Mouse (Mus musculus): ENCODE data around the gene Gpr35. TPM values are rescaled to one million over a fixed set of nuclear protein-coding genes. Genes with fewer than 3 reads are reported as not detected.

Gene Gpr35
- polyA plus RNA-seq, 1 experiment, result 0.62 TPM

DNA sequence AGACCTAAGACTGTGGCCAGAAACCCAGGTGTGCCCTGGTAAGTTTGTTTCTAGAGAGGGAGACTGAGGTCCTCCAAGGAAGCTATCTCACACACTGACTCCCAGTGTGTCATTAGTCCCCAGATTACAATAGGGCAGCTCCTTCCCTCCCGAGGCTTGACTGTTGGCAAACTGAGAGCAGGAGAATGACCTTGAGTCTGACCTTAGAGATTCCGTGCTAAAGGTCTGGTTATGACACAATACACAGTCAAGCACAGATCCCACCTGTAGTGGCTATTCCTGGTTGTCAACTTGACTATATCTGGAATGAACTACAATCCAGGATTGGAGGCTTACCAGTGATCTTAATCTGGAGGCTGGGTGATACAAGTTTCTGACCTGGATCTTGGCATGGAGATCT is 79.4 kb downstream of the Gpr35 start:
- no peak for TF ChIP-seq CTCF (IDR thresholded peaks at IDR 0.05; ENCODE audit: low read depth, low read length)
- TF ChIP-seq POLR2A (IDR thresholded peaks at IDR 0.05; ENCODE audit: borderline replicate concordance, low read depth, low read length), result no peak
- Histone ChIP-seq H3K27ac (ENCODE audit: insufficient read depth, low read depth, low read length) (no peak overlapping the region), H3K4me1 (ENCODE audit: control insufficient read depth, insufficient read depth, low read length) (no peaks in the 10 kb centered on the region), H3K4me3 (ENCODE audit: insufficient read depth, low read length) (no peak overlapping the region)

DNA sequence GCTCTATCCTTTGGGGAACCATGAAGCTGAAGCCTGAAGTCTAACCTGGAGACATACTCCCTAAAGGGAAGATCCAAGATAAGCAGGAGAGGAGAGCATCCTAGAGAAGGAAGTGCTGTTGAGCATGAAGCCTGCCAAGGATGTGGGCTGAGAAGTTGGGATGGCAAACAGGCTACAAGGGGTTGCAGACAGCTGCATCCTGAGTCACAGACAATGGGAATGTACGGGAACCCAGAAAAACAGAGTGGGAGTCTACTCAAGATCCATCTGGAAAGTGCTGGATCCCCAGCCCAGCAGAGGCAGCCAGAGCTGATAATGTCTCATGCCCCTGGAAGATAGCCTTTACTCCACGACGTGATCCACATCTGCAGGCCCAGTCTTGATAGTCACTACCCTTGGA is 80.5 kb downstream of the Gpr35 start:
- Histone ChIP-seq H3K4me3 (ENCODE audit: insufficient read depth, low read length) (no peak overlapping the region), H3K4me1 (ENCODE audit: control insufficient read depth, insufficient read depth, low read length) (no peaks in the 10 kb centered on the region), H3K27ac (ENCODE audit: insufficient read depth, low read depth, low read length) (no peak overlapping the region)
- no peak for TF ChIP-seq POLR2A (IDR thresholded peaks at IDR 0.05; ENCODE audit: borderline replicate concordance, low read depth, low read length)
- TF ChIP-seq CTCF (IDR thresholded peaks at IDR 0.05; ENCODE audit: low read depth, low read length), result no peak

DNA sequence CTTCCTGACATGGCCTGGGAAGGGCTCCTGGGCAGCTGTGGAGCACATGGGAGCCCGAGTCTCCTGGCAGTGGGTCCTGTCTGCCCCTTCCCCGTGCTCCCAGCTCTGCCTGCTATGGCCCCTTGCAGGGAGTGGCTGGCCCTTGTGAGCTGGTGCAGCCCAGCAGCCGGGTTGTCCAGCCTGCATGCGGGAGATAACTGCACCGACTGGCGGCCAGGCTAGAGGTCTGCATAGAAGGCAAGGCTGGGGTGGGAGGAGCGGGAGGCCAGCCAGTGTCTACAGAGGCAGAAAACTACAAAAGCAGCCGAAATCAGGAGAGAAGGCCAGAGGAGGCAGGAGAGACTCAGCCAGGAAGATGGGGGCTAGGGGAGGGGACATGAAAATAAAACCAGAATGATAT is 83.3 kb downstream of the Gpr35 start:
- H3K4me1 ChIP-seq (ENCODE audit: control insufficient read depth, insufficient read depth, low read length), result no peaks in the 10 kb centered on the region
- TF ChIP-seq CTCF (IDR thresholded peaks at IDR 0.05; ENCODE audit: low read depth, low read length), result no peak
- TF ChIP-seq POLR2A (IDR thresholded peaks at IDR 0.05; ENCODE audit: borderline replicate concordance, low read depth, low read length), result no peak
- H3K4me3 ChIP-seq (ENCODE audit: insufficient read depth, low read length), result no peak overlapping the region
- H3K27ac ChIP-seq (ENCODE audit: insufficient read depth, low read depth, low read length), result no peak overlapping the region

DNA sequence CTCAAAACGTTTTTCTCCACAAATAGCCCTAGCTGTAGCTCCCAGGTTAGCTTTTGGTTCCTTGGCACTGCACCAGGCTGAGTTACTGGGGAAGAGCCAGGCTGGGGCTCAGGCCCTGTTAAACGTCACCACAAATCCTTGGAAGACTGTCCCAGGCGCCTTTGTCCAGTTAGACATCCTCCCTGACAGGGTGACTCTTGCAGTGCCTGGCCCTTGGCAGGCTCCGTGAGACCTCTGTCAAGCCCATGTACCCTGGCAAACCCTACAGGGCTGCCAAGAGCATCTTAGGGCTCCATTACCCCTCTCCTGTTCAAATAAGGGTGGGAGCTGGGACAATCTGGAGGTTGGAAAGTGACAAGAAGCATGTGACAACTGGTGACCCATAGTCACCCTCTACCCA is 85.3 kb downstream of the Gpr35 start:
- no peak overlapping the region for H3K27ac ChIP-seq (ENCODE audit: insufficient read depth, low read depth, low read length)
- H3K4me1 ChIP-seq (ENCODE audit: control insufficient read depth, insufficient read depth, low read length), result no peaks in the 10 kb centered on the region
- no peak overlapping the region for H3K4me3 ChIP-seq (ENCODE audit: insufficient read depth, low read length)
- TF ChIP-seq POLR2A (IDR thresholded peaks at IDR 0.05; ENCODE audit: borderline replicate concordance, low read depth, low read length), result no peak
- TF ChIP-seq CTCF (IDR thresholded peaks at IDR 0.05; ENCODE audit: low read depth, low read length), result no peak

Other genes with a start within 250 kb of the Gpr35 start
- 3.6 and 4.2 TPM in 2 replicates for gene Gpc1, start 119.2 kb upstream of the Gpr35 start, polyA plus RNA-seq (2012; ENCODE audit: insufficient read depth, insufficient read length, missing spikeins)
- gene Ankmy1, start 48.0 kb upstream of the Gpr35 start, polyA plus RNA-seq (2012; ENCODE audit: insufficient read depth, insufficient read length, missing spikeins), result not detected in 2 replicates
- gene Dusp28, start 43.9 kb upstream of the Gpr35 start, polyA plus RNA-seq (2012; ENCODE audit: insufficient read depth, insufficient read length, missing spikeins), result 5.8 and 6.8 TPM in 2 replicates
- 81.0 and 87.3 TPM in 2 replicates for gene Rnpepl1, start 40.1 kb upstream of the Gpr35 start, polyA plus RNA-seq (2012; ENCODE audit: insufficient read depth, insufficient read length, missing spikeins)
- 6.8 and 11.9 TPM in 2 replicates for gene Capn10, start 16.5 kb upstream of the Gpr35 start, polyA plus RNA-seq (2012; ENCODE audit: insufficient read depth, insufficient read length, missing spikeins)
- not detected in 2 replicates for gene Aqp12, start 55.5 kb downstream of the Gpr35 start, polyA plus RNA-seq (2012; ENCODE audit: insufficient read depth, insufficient read length, missing spikeins)
- gene Kif1a, start 151.1 kb downstream of the Gpr35 start, polyA plus RNA-seq (2012; ENCODE audit: insufficient read depth, insufficient read length, missing spikeins), result not detected in 2 replicates
- gene Agxt, start 184.4 kb downstream of the Gpr35 start, polyA plus RNA-seq (2012; ENCODE audit: insufficient read depth, insufficient read length, missing spikeins), result not detected in 2 replicates
- gene 2310007B03Rik, start 210.1 kb downstream of the Gpr35 start, polyA plus RNA-seq (2012; ENCODE audit: insufficient read depth, insufficient read length, missing spikeins), result not detected in 2 replicates
- not detected in 2 replicates for gene Crocc2, start 217.9 kb downstream of the Gpr35 start, polyA plus RNA-seq (2012; ENCODE audit: insufficient read depth, insufficient read length, missing spikeins)

All from bone marrow macrophage, adult 2 months (primary cell).